Mouse (Mus musculus) forebrain, embryonic 11.5 days (tissue): Measurements from ENCODE around the gene Plekhh2. TPM values are rescaled to one million over a fixed set of nuclear protein-coding genes. Genes with fewer than 3 reads are reported as not detected.

Experiments used
- ATAC-seq: fragments of 200-750 bp; cut with Nextera tagmentation; replicated peaks from 2 replicates; pipeline ENCODE4 v1.8.0; 2017; ENCODE audit warnings: moderate TSS enrichment; ENCODE audit not compliant: low FRiP score
- DNase-seq: peaks from one replicate; pipeline ENCODE4 v3.0.0-alpha.2; 2017; ENCODE audit warnings: low spot score
- H3K27ac ChIP-seq: fragments of 300-500 bp; sonication (generic); 2 replicates; pipeline ENCODE4 v1.5.1; 2014; ENCODE audit warnings: low read depth, low read length
- H3K27me3 ChIP-seq: fragments of 300-500 bp; sonication (generic); 2 replicates; pipeline ENCODE4 v1.6.1; 2014; ENCODE audit warnings: mild to moderate bottlenecking, low read length, mixed read lengths; ENCODE audit not compliant: control insufficient read depth, insufficient read depth
- H3K36me3 ChIP-seq: fragments of 300-500 bp; sonication (generic); 2 replicates; pipeline ENCODE4 v1.6.1; 2014; ENCODE audit warnings: mild to moderate bottlenecking, low read length, moderate library complexity, mixed read lengths; ENCODE audit not compliant: control insufficient read depth, insufficient read depth
- H3K4me1 ChIP-seq: fragments of 300-500 bp; sonication (generic); replicated peaks from 2 replicates; pipeline ENCODE4 v1.6.1; 2014; ENCODE audit warnings: low read length, mixed read lengths; ENCODE audit not compliant: control insufficient read depth, insufficient read depth
- H3K4me2 ChIP-seq: fragments of 300-500 bp; sonication (generic); 2 replicates; pipeline ENCODE4 v1.6.1; 2014; ENCODE audit warnings: low read depth, mild to moderate bottlenecking, low read length, moderate library complexity, mixed read lengths; ENCODE audit not compliant: severe bottlenecking
- H3K4me3 ChIP-seq: fragments of 300-500 bp; sonication (generic); 2 replicates; pipeline ENCODE4 v1.5.1; 2014; ENCODE audit warnings: low read depth, low read length
- H3K9ac ChIP-seq: fragments of 300-500 bp; sonication (generic); 2 replicates; pipeline ENCODE4 v1.6.1; 2014; ENCODE audit warnings: low read length
- H3K9me3 ChIP-seq: fragments of 300-500 bp; sonication (generic); 2 replicates; pipeline ENCODE4 v1.6.1; 2016; ENCODE audit warnings: low read length, mixed read lengths; ENCODE audit not compliant: control insufficient read depth
- WGBS: fragments of 180-500 bp; shearing (Covaris S2); extraction: QIAGEN DNeasy Blood & Tissue Kit; methylation state at CpG from one replicate; pipeline ENCODE4 v1.1.7; 2014; 5-methylcytosine and 5-hydroxymethylcytosine counted together
- polyA plus RNA-seq: library from polyadenylated mRNA; unstranded; fragments of >200 nt; fragmentation: Nextera tagmentation; extraction: Ambion mirVana; gene quantifications from 2 replicates; pipeline ENCODE4 v1.2.1, GENCODE M21; 2014

Gene Plekhh2
- 3.2 and 3.5 TPM in 2 replicates for polyA plus RNA-seq

GRCm38 (mm10) chr17:84511682-84512515 is at the start of gene Plekhh2:
Gene Plekhh2 (plus strand): TSS chr17:84511895.
- WGBS = under 1% methylated on average over 64 of the region's 79 CpGs
- peaks cover 3% of the 10 kb centered on the region; the same call in 1 of the 2 replicates for H3K4me1 ChIP-seq
- H3K27ac ChIP-seq = no peak within 1 kb of the TSS
- peak within 1 kb of the TSS; percentile 72 for H3K9ac ChIP-seq
- no peaks in the 10 kb centered on the region for H3K9me3 ChIP-seq
- peak within 1 kb of the TSS; percentile 90 for H3K4me2 ChIP-seq
- 0 out of 2 replicates have a peak, but pooled peaks cover 2% of the 10 kb centered on the region for H3K27me3 ChIP-seq
- peak within 1 kb of the TSS; percentile 69 for H3K4me3 ChIP-seq
- ATAC-seq (peak; percentile 91), DNase-seq (peak; percentile 92)
- H3K36me3 ChIP-seq = no peaks in the 10 kb centered on the region

- peak within 1 kb of the TSS; percentile 92 for H3K4me2 ChIP-seq
- H3K4me1 ChIP-seq = no peaks in the 10 kb centered on the region; the same call in 1 of the 2 replicates
- DNase-seq (peak; percentile 98), ATAC-seq (peak; percentile 99)
- no peaks in the 10 kb centered on the region; the same call in 1 of the 2 replicates for H3K36me3 ChIP-seq
- peak within 1 kb of the TSS; percentile 83 for H3K4me3 ChIP-seq
- under 1% methylated on average over 67 of the region's 67 CpGs for WGBS
- peak within 1 kb of the TSS; percentile 88 for H3K9ac ChIP-seq
- no peaks in the 10 kb centered on the region for H3K9me3 ChIP-seq
- peak within 1 kb of the TSS; percentile 76 for H3K27ac ChIP-seq
- no peaks in the 10 kb centered on the region for H3K27me3 ChIP-seq
Observed at GRCm38 (mm10) chr17:84465753-84466608, 45.7 kb upstream of the Plekhh2 start, which contains the start of gene Thada. Gene Thada (minus strand): TSS chr17:84466205.

- Histone ChIP-seq H3K9ac (no peak overlapping the region), H3K4me1 (no peaks in the 10 kb centered on the region), H3K27me3 (no peaks in the 10 kb centered on the region), H3K36me3 (no peaks in the 10 kb centered on the region), H3K4me2 (no peak overlapping the region), H3K9me3 (no peaks in the 10 kb centered on the region), H3K4me3 (no peak overlapping the region), H3K27ac (no peak overlapping the region)
- DNase-seq (no peak), ATAC-seq (no peak)
- 64% methylated on average over 4 of the region's 4 CpGs for WGBS
Observed at GRCm38 (mm10) chr17:84474312-84474711, 37.4 kb upstream of the Plekhh2 start.

- H3K36me3 ChIP-seq = no peaks in the 10 kb centered on the region
- no peak overlapping the region for H3K27ac ChIP-seq
- H3K9ac ChIP-seq = no peak overlapping the region
- H3K9me3 ChIP-seq = no peaks in the 10 kb centered on the region
- WGBS = 93% methylated on average over 5 of the region's 5 CpGs
- H3K4me1 ChIP-seq = no peaks in the 10 kb centered on the region
- H3K27me3 ChIP-seq = no peaks in the 10 kb centered on the region
- no peak for ATAC-seq
- H3K4me3 ChIP-seq = no peak overlapping the region
- H3K4me2 ChIP-seq = no peak overlapping the region
- no peak for DNase-seq
Observed at GRCm38 (mm10) chr17:84477176-84477575, 34.5 kb upstream of the Plekhh2 start.

GRCm38 (mm10) chr17:84478276-84478675 is 33.4 kb upstream of the Plekhh2 start:
- Histone ChIP-seq H3K36me3 (no peaks in the 10 kb centered on the region), H3K27me3 (no peaks in the 10 kb centered on the region), H3K9ac (no peak overlapping the region), H3K4me3 (no peak overlapping the region), H3K27ac (no peak overlapping the region), H3K4me2 (no peak overlapping the region), H3K4me1 (no peaks in the 10 kb centered on the region), H3K9me3 (no peaks in the 10 kb centered on the region)
- WGBS = 89% methylated on average over 4 of the region's 4 CpGs
- ATAC-seq (no peak), DNase-seq (peak; percentile 1)

- H3K27ac ChIP-seq = no peak overlapping the region
- no peak overlapping the region for H3K9ac ChIP-seq
- H3K4me3 ChIP-seq = no peak overlapping the region
- H3K27me3 ChIP-seq = no peaks in the 10 kb centered on the region
- DNase-seq (peak; percentile 42), ATAC-seq (no peak; the same call in 1 of the 2 replicates)
- 51% methylated on average over 15 of the region's 15 CpGs for WGBS
- H3K4me1 ChIP-seq = no peaks in the 10 kb centered on the region
- no peak overlapping the region for H3K4me2 ChIP-seq
- no peaks in the 10 kb centered on the region for H3K36me3 ChIP-seq
- no peaks in the 10 kb centered on the region for H3K9me3 ChIP-seq
Observed at GRCm38 (mm10) chr17:84480464-84481355, 31.0 kb upstream of the Plekhh2 start.

GRCm38 (mm10) chr17:84482831-84483230 is 28.9 kb upstream of the Plekhh2 start:
- WGBS = 91% methylated on average over 3 of the region's 3 CpGs

More at GRCm38 (mm10) chr17:84482831-84483230, 28.9 kb upstream of the Plekhh2 start:
- ATAC-seq (no peak), DNase-seq (no peak)
- H3K27me3 ChIP-seq = no peaks in the 10 kb centered on the region
- H3K9ac ChIP-seq = no peak overlapping the region
- no peaks in the 10 kb centered on the region for H3K36me3 ChIP-seq
- H3K4me2 ChIP-seq = no peak overlapping the region
- H3K4me1 ChIP-seq = no peaks in the 10 kb centered on the region
- no peak overlapping the region for H3K27ac ChIP-seq
- no peak overlapping the region for H3K4me3 ChIP-seq
- no peaks in the 10 kb centered on the region for H3K9me3 ChIP-seq
